Mouse (Mus musculus): ENCODE measurements around the gene Gm21731. TPM values are rescaled to one million over a fixed set of nuclear protein-coding genes. Genes with fewer than 3 reads are reported as not detected.

Gene Gm21731
- polyA plus RNA-seq, 1 experiment from 2014 or later: not detected

DNA sequence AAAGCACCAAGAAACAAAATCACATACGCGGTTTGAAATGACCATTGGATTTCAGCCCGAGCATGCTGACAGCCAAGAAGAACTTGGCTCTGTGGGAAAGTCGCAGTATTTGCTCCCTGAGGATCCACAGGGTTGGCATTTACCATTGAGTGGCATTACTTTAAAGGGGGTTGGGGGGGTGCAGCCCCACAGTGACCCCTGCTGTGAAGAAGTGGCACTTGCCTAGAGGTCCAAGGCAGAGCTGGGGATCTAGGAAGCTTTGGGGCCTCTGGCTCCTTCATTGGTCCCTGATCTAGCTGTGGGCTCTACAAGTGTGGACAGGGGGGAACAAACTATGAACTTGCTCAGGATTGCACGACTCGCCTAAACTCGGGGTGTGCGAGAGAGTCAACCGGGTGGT is 39.9 kb downstream of the Gm21731 start:
- Histone ChIP-seq H3K27me3 (no peaks in the 10 kb centered on the region), H3K9ac (no peak overlapping the region), H3K27ac (no peak overlapping the region), H3K4me3 (replicated peaks) (no peak overlapping the region), H3K9me3 (no peaks in the 10 kb centered on the region), H3K4me2 (no peak overlapping the region), H3K36me3 (replicated peaks) (no peaks in the 10 kb centered on the region), H3K4me1 (no peaks in the 10 kb centered on the region)
- no peak for ATAC-seq (ENCODE audit: low FRiP score)
- WGBS: 93% methylated on average over 9 of the region's 9 CpGs

Other genes starting within 250 kb of the Gm21731 start
- not detected in 2 replicates for gene Gm36079, start 212.1 kb upstream of the Gm21731 start, polyA plus RNA-seq (2016; fragmentation: Nextera tagmentation; extraction: Ambion mirVana)
- gene Gm21188, start 186.9 kb upstream of the Gm21731 start, polyA plus RNA-seq (2016; fragmentation: Nextera tagmentation; extraction: Ambion mirVana): not detected in 2 replicates
- gene Gm20767, start 98.9 kb upstream of the Gm21731 start, polyA plus RNA-seq (2016; fragmentation: Nextera tagmentation; extraction: Ambion mirVana): not detected in 2 replicates
- not detected in 2 replicates for gene Gm21818, start 66.7 kb upstream of the Gm21731 start, polyA plus RNA-seq (2016; fragmentation: Nextera tagmentation; extraction: Ambion mirVana)
- not detected in 2 replicates for gene Gm21762, start 23.2 kb upstream of the Gm21731 start, polyA plus RNA-seq (2016; fragmentation: Nextera tagmentation; extraction: Ambion mirVana)
- gene AF067061, start 24.0 kb downstream of the Gm21731 start, polyA plus RNA-seq (2016; fragmentation: Nextera tagmentation; extraction: Ambion mirVana): not detected in 2 replicates
- gene BC147527, start 61.3 kb downstream of the Gm21731 start, polyA plus RNA-seq (2016; fragmentation: Nextera tagmentation; extraction: Ambion mirVana): not detected in 2 replicates
- not detected in 2 replicates for gene Tcstv3, start 77.8 kb downstream of the Gm21731 start, polyA plus RNA-seq (2016; fragmentation: Nextera tagmentation; extraction: Ambion mirVana)